Mouse (Mus musculus) heart, adult 2 months (tissue): ENCODE results near the gene Hmbs.

Experiments
- CTCF ChIP-seq: fragments of 200-600 bp; IDR thresholded peaks from 2 replicates; pipeline ENCODE4 v1.8.1; 2022; ENCODE audit warnings: antibody characterized with exemption, mild to moderate bottlenecking, moderate library complexity
- POLR2A ChIP-seq: fragments of 200-500 bp; IDR thresholded peaks from 2 replicates; pipeline ENCODE4 v1.6.1; 2011; ENCODE audit warnings: mild to moderate bottlenecking, low read depth, low read length, control low read depth; ENCODE audit not compliant: insufficient read depth

- no peak for TF ChIP-seq POLR2A
- TF ChIP-seq CTCF: no peak
Observed at GRCm38 (mm10) chr9:44347166-44347565, 3.1 kb upstream of the Hmbs start.
